Mouse (Mus musculus) CH12.LX (cell line): ENCODE results near the gene Ebf1. TPM values are rescaled to one million over a fixed set of nuclear protein-coding genes. Genes with fewer than 3 reads are reported as not detected.

Experiments
- DNase-seq: peaks from one replicate; pipeline ENCODE4 v3.0.0-alpha.2; 2013; ENCODE audit errors: extremely low read depth
- H3K27ac ChIP-seq: 2 replicates; pipeline ENCODE4 v1.5.1; 2012; ENCODE audit warnings: low read depth, mild to moderate bottlenecking, control low read depth, moderate library complexity; ENCODE audit not compliant: insufficient read depth
- H3K27me3 ChIP-seq: replicated peaks from 2 replicates; pipeline ENCODE3; 2012; ENCODE audit warnings: inconsistent platforms
- H3K36me3 ChIP-seq, 2 experiments: replicated peaks in 1 of 2; 2 replicates each; pipeline versions ENCODE3 to v1.6.1; 2012; ENCODE audit warnings: inconsistent platforms in 1 of 2, low read length in 1 of 2, mild to moderate bottlenecking in 1 of 2, mixed read lengths in 1 of 2, moderate library complexity in 1 of 2; ENCODE audit not compliant: control insufficient read depth in 1 of 2, insufficient read depth in 1 of 2
- H3K4me1 ChIP-seq, 2 experiments: 2 replicates each; pipeline ENCODE4 v1.6.1; 2012; ENCODE audit warnings: inconsistent platforms in 1 of 2, moderate library complexity in 1 of 2; ENCODE audit not compliant: insufficient read depth in 2 of 2, control insufficient read depth in 1 of 2
- H3K4me2 ChIP-seq: 2 replicates; pipeline ENCODE4 v1.6.1; 2012; ENCODE audit warnings: low read depth, mild to moderate bottlenecking, control low read depth; ENCODE audit not compliant: poor library complexity, insufficient read depth, severe bottlenecking
- H3K4me3 ChIP-seq, 3 experiments: fragments of 150-350 bp in 1 of 3; sonication (generic) in 1 of 3; replicated peaks in 1 of 3; 2 replicates each; pipeline versions ENCODE3 to v1.5.1; 2011 to 2012; ENCODE audit warnings: low read depth in 2 of 3, low read length in 2 of 3, mild to moderate bottlenecking in 2 of 3, moderate library complexity in 2 of 3, control low read depth in 1 of 3, improper control_type of control experiment in 1 of 3, inconsistent platforms in 1 of 3, mixed read lengths in 1 of 3; ENCODE audit not compliant: poor library complexity in 1 of 3
- H3K79me2 ChIP-seq: replicated peaks from 2 replicates; pipeline ENCODE4 v1.6.1; 2012; ENCODE audit warnings: mild to moderate bottlenecking, moderate library complexity; ENCODE audit not compliant: control insufficient read depth, poor library complexity, insufficient read depth, severe bottlenecking; ENCODE audit errors: extremely low read depth
- H3K9ac ChIP-seq: 2 replicates; pipeline ENCODE4 v1.6.1; 2012; ENCODE audit warnings: low read depth, mild to moderate bottlenecking, control low read depth, moderate library complexity; ENCODE audit not compliant: insufficient read depth
- H3K9me3 ChIP-seq: replicated peaks from 2 replicates; pipeline ENCODE3; 2012; ENCODE audit warnings: low read length, inconsistent platforms, mixed read lengths
- BHLHE40 ChIP-seq: IDR thresholded peaks from 2 replicates; pipeline ENCODE4 v1.6.1; 2011; ENCODE audit warnings: mild to moderate bottlenecking, low read depth, low read length, improper control_type of control experiment
- CHD1 ChIP-seq: IDR thresholded peaks from 2 replicates; pipeline ENCODE4 v1.6.1; 2012; ENCODE audit warnings: low read depth, low read length, improper control_type of control experiment, inconsistent platforms
- ELF1 ChIP-seq: IDR thresholded peaks from 2 replicates; pipeline ENCODE4 v1.6.1; 2014; ENCODE audit warnings: low read depth, mild to moderate bottlenecking, inconsistent platforms, low read length, improper control_type of control experiment
- GABPA ChIP-seq: IDR thresholded peaks from 2 replicates; pipeline ENCODE4 v1.6.1; 2012; ENCODE audit warnings: low read depth, low read length, improper control_type of control experiment, inconsistent platforms; ENCODE audit not compliant: insufficient replicate concordance
- JUND ChIP-seq: conservative IDR thresholded peaks from 2 replicates; pipeline ENCODE4 v1.6.1; 2011; ENCODE audit warnings: low read depth, low read length, improper control_type of control experiment
- MAX ChIP-seq: IDR thresholded peaks from 2 replicates; pipeline ENCODE4 v1.6.1; 2011; ENCODE audit warnings: low read length, improper control_type of control experiment
- MAZ ChIP-seq: IDR thresholded peaks from 2 replicates; pipeline ENCODE4 v1.6.1; 2012; ENCODE audit warnings: low read depth, mild to moderate bottlenecking, inconsistent platforms, low read length, improper control_type of control experiment, moderate library complexity
- MXI1 ChIP-seq: IDR thresholded peaks from 2 replicates; pipeline ENCODE4 v1.6.1; 2011; ENCODE audit warnings: mild to moderate bottlenecking, low read depth, low read length, improper control_type of control experiment
- MYC ChIP-seq: IDR thresholded peaks from 2 replicates; pipeline ENCODE4 v1.6.1; 2011; ENCODE audit warnings: low read depth, mild to moderate bottlenecking, improper control_type of control experiment, low read length
- POLR2AphosphoS2 ChIP-seq: IDR thresholded peaks from 2 replicates; pipeline ENCODE4 v1.6.1; 2011; ENCODE audit warnings: low read depth, low read length, improper control_type of control experiment
- RAD21 ChIP-seq: IDR thresholded peaks from 2 replicates; pipeline ENCODE4 v1.6.1; 2011; ENCODE audit warnings: low read depth, mild to moderate bottlenecking, low read length, improper control_type of control experiment, moderate library complexity
- RCOR1 ChIP-seq: conservative IDR thresholded peaks from 2 replicates; pipeline ENCODE4 v1.6.1; 2012; ENCODE audit warnings: low read depth, mild to moderate bottlenecking, inconsistent platforms, low read length, improper control_type of control experiment
- SIN3A ChIP-seq: IDR thresholded peaks from 2 replicates; pipeline ENCODE4 v1.6.1; 2012; ENCODE audit warnings: low read length, improper control_type of control experiment, inconsistent platforms
- SMC3 ChIP-seq: IDR thresholded peaks from 2 replicates; pipeline ENCODE4 v1.6.1; 2011; ENCODE audit warnings: low read depth, low read length, improper control_type of control experiment
- UBTF ChIP-seq: IDR thresholded peaks from 2 replicates; pipeline ENCODE4 v1.6.1; 2012; ENCODE audit warnings: low read depth, mild to moderate bottlenecking, inconsistent platforms, low read length, improper control_type of control experiment, moderate library complexity
- USF2 ChIP-seq: conservative IDR thresholded peaks from 2 replicates; pipeline ENCODE4 v1.6.1; 2011; ENCODE audit warnings: low read depth, low read length, improper control_type of control experiment
- ZNF384 ChIP-seq: IDR thresholded peaks from 2 replicates; pipeline ENCODE4 v1.6.1; 2012; ENCODE audit warnings: low read depth, low read length, improper control_type of control experiment, inconsistent platforms
- dilution Hi-C: fragments of 300-500 bp; cut with MboI; formaldehyde crosslinking; loops from 2 replicates; pipeline ENCODE4 v1.14.3; 2020; ENCODE audit warnings: low sequenced_read_pairs; ENCODE audit not compliant: extremely low pct_unique_long_range_greater_than_20kb, extremely low pct_ligation_motif_present
- in situ Hi-C: fragments of 300-500 bp; cut with MboI; formaldehyde crosslinking; loops from 3 replicates; pipeline ENCODE4 v1.14.3; 2019; ENCODE audit warnings: low sequenced_read_pairs, low pct_ligation_motif_present, low pct_unique_long_range_greater_than_20kb, mixed read lengths
- polyA plus RNA-seq: library from polyadenylated mRNA; unstranded; fragments of >175 nt; gene quantifications from 2 replicates; pipeline ENCODE4 v1.2.1, GENCODE M21; 2012; ENCODE audit warnings: low read depth; ENCODE audit not compliant: insufficient read length
- total RNA-seq, 2 experiments: library from RNA; depleted of rRNA; stranded (reverse); fragments of 300-350 nt in 1 of 2; fragments of >200 nt in 1 of 2; gene quantifications; 2 replicates each; pipeline ENCODE4 v1.2.3; 2012 to 2014

The Ebf1 gene
- total and polyA plus RNA-seq, 3 experiments = 37.8 to 60.7 (median 42.8) TPM

DNA sequence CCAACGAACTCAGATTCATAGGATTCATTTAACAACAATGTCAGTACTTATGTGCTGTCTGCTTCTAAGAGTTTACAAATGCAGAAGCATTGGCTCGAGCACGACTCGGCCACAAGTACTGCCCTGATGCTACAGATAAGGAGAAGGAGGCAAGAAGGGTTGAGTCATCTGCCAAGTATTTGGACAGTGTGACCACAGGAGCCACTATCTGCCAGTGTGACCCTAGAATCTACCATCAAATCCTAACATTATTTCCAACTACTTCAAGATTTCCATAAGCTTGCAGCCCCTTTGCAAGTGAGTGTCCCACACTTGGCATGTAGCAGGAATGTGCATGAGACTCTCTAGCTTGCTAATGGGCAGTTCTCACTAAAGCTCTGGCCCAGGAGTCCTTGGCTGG lies 334.4 kb downstream of the Ebf1 start:
- peaks cover 7 to 55% of the 10 kb centered on the region in 2 experiments for H3K36me3 ChIP-seq
- dilution Hi-C loops = no loop called here
- TF ChIP-seq UBTF (no peak), JUND (no peak), RAD21 (no peak), SMC3 (no peak), RCOR1 (no peak), MYC (no peak), ELF1 (no peak), USF2 (no peak), BHLHE40 (no peak)
- TF ChIP-seq, all 38 proteins: peak for 0
- no peak for DNase-seq
- Histone ChIP-seq H3K79me2 (no peaks in the 10 kb centered on the region), H3K27me3 (no peaks in the 10 kb centered on the region), H3K4me2 (no peak overlapping the region), H3K9ac (no peak overlapping the region), H3K4me3 (no peak overlapping the region), H3K27ac (peak overlapping the region; percentile 15; the same call in 1 of the 2 replicates), H3K4me1 (peaks cover 24 to 71% of the 10 kb centered on the region in 2 experiments), H3K9me3 (no peaks in the 10 kb centered on the region)
- in situ Hi-C loops = no loop called here

DNA sequence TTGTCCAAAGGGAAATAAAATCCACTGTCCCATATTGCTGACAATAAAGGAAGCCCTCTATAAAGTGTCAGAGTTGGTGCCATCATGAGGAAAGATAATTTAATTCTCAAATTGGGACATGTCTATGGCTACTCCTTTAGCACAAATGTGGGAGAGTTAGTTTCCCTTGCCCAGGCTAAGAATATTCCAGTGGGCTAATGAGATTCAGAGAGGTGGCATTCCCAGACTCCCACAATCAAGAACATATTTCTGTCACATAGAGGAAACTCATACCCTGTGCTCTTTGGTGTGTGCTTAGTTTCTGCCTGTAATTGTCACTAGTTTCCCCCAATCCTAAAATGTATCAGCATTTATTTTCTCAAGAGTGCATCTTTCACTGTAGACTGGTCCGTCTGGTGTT lies 336.2 kb downstream of the Ebf1 start:
- Histone ChIP-seq H3K4me2 (peak overlapping the region; percentile 53), H3K27ac (no peak overlapping the region), H3K9me3 (no peaks in the 10 kb centered on the region), H3K27me3 (no peaks in the 10 kb centered on the region), H3K4me3 (no peak overlapping the region), H3K79me2 (no peaks in the 10 kb centered on the region), H3K36me3 (peaks cover 11 to 62% of the 10 kb centered on the region in 2 experiments), H3K9ac (0 out of 2 replicates have a peak overlapping the region, but pooled peaks have one; percentile 1), H3K4me1 (peaks cover 23 to 63% of the 10 kb centered on the region in 2 experiments)
- in situ Hi-C loops (no loop called here), dilution Hi-C loops (no loop called here)
- no peak for TF ChIP-seq GABPA
- no peak for TF ChIP-seq MAZ
- no peak for TF ChIP-seq MAX
- no peak for TF ChIP-seq ELF1
- no peak for TF ChIP-seq ZNF384
- TF ChIP-seq MXI1 = no peak
- TF ChIP-seq CHD1 = no peak
- TF ChIP-seq SIN3A = no peak
- TF ChIP-seq POLR2AphosphoS2 = no peak
- no peak for TF ChIP-seq RCOR1
- no peak for DNase-seq
